Mouse (Mus musculus) forebrain, embryonic 11.5 days (tissue): ENCODE measurements at regions not wholly inside any gene's neighbourhood (a gene's known extent, or its start where the extent isn't known, plus 50 kb on each side); places are given as distances from the start of the nearest gene placed in this dataset.
A peak's percentile ranks its signal among the peaks of the same experiment; 100 is the strongest.

Source experiments
- ATAC-seq: fragments of 200-750 bp; cut with Nextera tagmentation; replicated peaks from 2 replicates; pipeline ENCODE4 v1.8.0; 2017; ENCODE audit warnings: moderate TSS enrichment; ENCODE audit not compliant: low FRiP score
- DNase-seq: peaks from one replicate; pipeline ENCODE4 v3.0.0-alpha.2; 2017; ENCODE audit warnings: low spot score
- H3K27ac ChIP-seq: fragments of 300-500 bp; sonication (generic); 2 replicates; pipeline ENCODE4 v1.5.1; 2014; ENCODE audit warnings: low read depth, low read length
- H3K27me3 ChIP-seq: fragments of 300-500 bp; sonication (generic); 2 replicates; pipeline ENCODE4 v1.6.1; 2014; ENCODE audit warnings: mild to moderate bottlenecking, low read length, mixed read lengths; ENCODE audit not compliant: control insufficient read depth, insufficient read depth
- H3K36me3 ChIP-seq: fragments of 300-500 bp; sonication (generic); 2 replicates; pipeline ENCODE4 v1.6.1; 2014; ENCODE audit warnings: mild to moderate bottlenecking, low read length, moderate library complexity, mixed read lengths; ENCODE audit not compliant: control insufficient read depth, insufficient read depth
- H3K4me1 ChIP-seq: fragments of 300-500 bp; sonication (generic); replicated peaks from 2 replicates; pipeline ENCODE4 v1.6.1; 2014; ENCODE audit warnings: low read length, mixed read lengths; ENCODE audit not compliant: control insufficient read depth, insufficient read depth
- H3K4me2 ChIP-seq: fragments of 300-500 bp; sonication (generic); 2 replicates; pipeline ENCODE4 v1.6.1; 2014; ENCODE audit warnings: low read depth, mild to moderate bottlenecking, low read length, moderate library complexity, mixed read lengths; ENCODE audit not compliant: severe bottlenecking
- H3K4me3 ChIP-seq: fragments of 300-500 bp; sonication (generic); 2 replicates; pipeline ENCODE4 v1.5.1; 2014; ENCODE audit warnings: low read depth, low read length
- H3K9ac ChIP-seq: fragments of 300-500 bp; sonication (generic); 2 replicates; pipeline ENCODE4 v1.6.1; 2014; ENCODE audit warnings: low read length
- H3K9me3 ChIP-seq: fragments of 300-500 bp; sonication (generic); 2 replicates; pipeline ENCODE4 v1.6.1; 2016; ENCODE audit warnings: low read length, mixed read lengths; ENCODE audit not compliant: control insufficient read depth
- WGBS: fragments of 180-500 bp; shearing (Covaris S2); extraction: QIAGEN DNeasy Blood & Tissue Kit; methylation state at CpG from one replicate; pipeline ENCODE4 v1.1.7; 2014; 5-methylcytosine and 5-hydroxymethylcytosine counted together

GRCm38 (mm10) chr9:30697533-30697932 is 224.7 kb downstream of the Adamts15 start:
- Histone ChIP-seq H3K4me3 (no peak overlapping the region), H3K4me1 (no peaks in the 10 kb centered on the region), H3K9me3 (no peaks in the 10 kb centered on the region), H3K9ac (no peak overlapping the region), H3K4me2 (no peak overlapping the region), H3K27me3 (no peaks in the 10 kb centered on the region), H3K36me3 (no peaks in the 10 kb centered on the region), H3K27ac (no peak overlapping the region)
- ATAC-seq (no peak), DNase-seq (no peak)
- WGBS, result 85% methylated on average over 1 of the region's 1 CpGs

- no peaks in the 10 kb centered on the region for H3K4me1 ChIP-seq
- H3K36me3 ChIP-seq, result no peaks in the 10 kb centered on the region
- H3K4me2 ChIP-seq, result no peak overlapping the region
- no peaks in the 10 kb centered on the region for H3K27me3 ChIP-seq
- DNase-seq (no peak), ATAC-seq (no peak)
- no peak overlapping the region for H3K4me3 ChIP-seq
- H3K9ac ChIP-seq, result no peak overlapping the region
- no peak overlapping the region for H3K27ac ChIP-seq
- H3K9me3 ChIP-seq, result no peaks in the 10 kb centered on the region; the same call in 1 of the 2 replicates
Measured at GRCm38 (mm10) chr9:30668095-30668494, 241.2 kb downstream of the Snx19 start.

- H3K27ac ChIP-seq, result no peak overlapping the region
- DNase-seq, result no peak
- ATAC-seq, result no peak
- H3K4me3 ChIP-seq, result no peak overlapping the region
- no peaks in the 10 kb centered on the region for H3K36me3 ChIP-seq
- H3K9me3 ChIP-seq, result no peaks in the 10 kb centered on the region; the same call in 1 of the 2 replicates
- 94% methylated on average over 6 of the region's 6 CpGs for WGBS
- H3K9ac ChIP-seq, result no peak overlapping the region
- H3K27me3 ChIP-seq, result no peaks in the 10 kb centered on the region
- H3K4me1 ChIP-seq, result no peaks in the 10 kb centered on the region
- H3K4me2 ChIP-seq, result no peak overlapping the region
Measured at GRCm38 (mm10) chr9:30662456-30662855, 235.5 kb downstream of the Snx19 start.

GRCm38 (mm10) chr9:30653961-30654360 is 227.1 kb downstream of the Snx19 start:
- H3K27me3 ChIP-seq, result no peaks in the 10 kb centered on the region
- no peak overlapping the region for H3K27ac ChIP-seq
- DNase-seq (no peak), ATAC-seq (no peak)
- WGBS, result 91% methylated on average over 5 of the region's 5 CpGs
- no peak overlapping the region for H3K4me2 ChIP-seq
- no peak overlapping the region for H3K4me3 ChIP-seq
- H3K4me1 ChIP-seq, result no peaks in the 10 kb centered on the region
- no peaks in the 10 kb centered on the region for H3K36me3 ChIP-seq
- no peak overlapping the region for H3K9ac ChIP-seq
- no peaks in the 10 kb centered on the region for H3K9me3 ChIP-seq

GRCm38 (mm10) chr9:30653210-30653609 is 226.3 kb downstream of the Snx19 start:
- Histone ChIP-seq H3K4me3 (no peak overlapping the region), H3K27ac (no peak overlapping the region), H3K9me3 (no peaks in the 10 kb centered on the region), H3K9ac (no peak overlapping the region), H3K36me3 (no peaks in the 10 kb centered on the region), H3K4me2 (no peak overlapping the region), H3K4me1 (no peaks in the 10 kb centered on the region), H3K27me3 (no peaks in the 10 kb centered on the region)
- DNase-seq (no peak), ATAC-seq (no peak)
- WGBS, result 94% methylated on average over 3 of the region's 3 CpGs

GRCm38 (mm10) chr9:30649392-30650054 is 222.6 kb downstream of the Snx19 start:
- no peaks in the 10 kb centered on the region for H3K4me1 ChIP-seq
- no peaks in the 10 kb centered on the region for H3K9me3 ChIP-seq
- H3K36me3 ChIP-seq, result no peaks in the 10 kb centered on the region
- H3K4me3 ChIP-seq, result no peak overlapping the region
- no peaks in the 10 kb centered on the region for H3K27me3 ChIP-seq
- 72% methylated on average over 13 of the region's 13 CpGs for WGBS
- no peak for DNase-seq
- no peak for ATAC-seq
- H3K9ac ChIP-seq, result no peak overlapping the region
- H3K4me2 ChIP-seq, result no peak overlapping the region
- no peak overlapping the region for H3K27ac ChIP-seq

GRCm38 (mm10) chr9:30633741-30634470 is 207.0 kb downstream of the Snx19 start:
- WGBS, result 49% methylated on average over 10 of the region's 10 CpGs
- DNase-seq, result peak; percentile 47
- no peak; the same call in 1 of the 2 replicates for ATAC-seq

GRCm38 (mm10) chr9:30632164-30633146 is 205.5 kb downstream of the Snx19 start:
- no peaks in the 10 kb centered on the region for H3K36me3 ChIP-seq
- H3K9me3 ChIP-seq, result no peaks in the 10 kb centered on the region
- peak; percentile 48 for DNase-seq
- 55% methylated on average over 6 of the region's 6 CpGs for WGBS
- peaks cover 2% of the 10 kb centered on the region; the same call in 1 of the 2 replicates for H3K4me1 ChIP-seq
- no peak overlapping the region for H3K4me2 ChIP-seq
- H3K27me3 ChIP-seq, result no peaks in the 10 kb centered on the region
- ATAC-seq, result peak; percentile 65
- no peak overlapping the region for H3K9ac ChIP-seq
- H3K4me3 ChIP-seq, result no peak overlapping the region
- H3K27ac ChIP-seq, result no peak overlapping the region

More at GRCm38 (mm10) chr9:30633741-30634470, 207.0 kb downstream of the Snx19 start:
- Histone ChIP-seq H3K27me3 (no peaks in the 10 kb centered on the region), H3K4me3 (no peak overlapping the region), H3K9ac (no peak overlapping the region), H3K4me2 (no peak overlapping the region), H3K9me3 (no peaks in the 10 kb centered on the region), H3K36me3 (no peaks in the 10 kb centered on the region), H3K4me1 (peaks cover 2% of the 10 kb centered on the region; the same call in 1 of the 2 replicates), H3K27ac (no peak overlapping the region)
